Mouse (Mus musculus) forebrain, embryonic 16.5 days (tissue): Measurements from ENCODE around the gene Ren1. TPM values are rescaled to one million over a fixed set of nuclear protein-coding genes. Genes with fewer than 3 reads are reported as not detected.

Experiments
- ATAC-seq: fragments of 200-750 bp; cut with Nextera tagmentation; 2 replicates; pipeline ENCODE4 v1.8.0; 2017; ENCODE audit warnings: mild to moderate bottlenecking, moderate library complexity
- H3K27ac ChIP-seq: fragments of 300-500 bp; sonication (generic); 2 replicates; pipeline ENCODE4 v1.5.1; 2014; ENCODE audit warnings: low read length, control low read depth
- H3K27me3 ChIP-seq: fragments of 300-500 bp; sonication (generic); replicated peaks from 2 replicates; pipeline ENCODE4 v1.6.1; 2014; ENCODE audit warnings: low read length; ENCODE audit not compliant: control insufficient read depth, insufficient read depth
- H3K36me3 ChIP-seq: fragments of 300-500 bp; sonication (generic); 2 replicates; pipeline ENCODE4 v1.6.1; 2014; ENCODE audit not compliant: control insufficient read depth, insufficient read depth
- H3K4me1 ChIP-seq: fragments of 300-500 bp; sonication (generic); replicated peaks from 2 replicates; pipeline ENCODE4 v1.6.1; 2014; ENCODE audit warnings: low read length; ENCODE audit not compliant: control insufficient read depth, insufficient read depth
- H3K4me2 ChIP-seq: fragments of 300-500 bp; sonication (generic); 2 replicates; pipeline ENCODE4 v1.6.1; 2014; ENCODE audit warnings: mild to moderate bottlenecking, low read length, control low read depth
- H3K4me3 ChIP-seq: fragments of 300-500 bp; sonication (generic); replicated peaks from 2 replicates; pipeline ENCODE4 v1.5.1; 2014; ENCODE audit warnings: mild to moderate bottlenecking, low read length, control low read depth
- H3K9ac ChIP-seq: fragments of 300-500 bp; sonication (generic); replicated peaks from 2 replicates; pipeline ENCODE4 v1.6.1; 2014; ENCODE audit warnings: low read depth, low read length, control low read depth
- H3K9me3 ChIP-seq: fragments of 300-500 bp; sonication (generic); 2 replicates; pipeline ENCODE4 v1.6.1; 2016; ENCODE audit warnings: low read length; ENCODE audit not compliant: control insufficient read depth
- WGBS: fragments of 180-500 bp; shearing (Covaris S2); extraction: QIAGEN DNeasy Blood & Tissue Kit; methylation state at CpG from one replicate; pipeline ENCODE4 v1.1.7; 2014; 5-methylcytosine and 5-hydroxymethylcytosine counted together
- polyA plus RNA-seq: library from polyadenylated mRNA; unstranded; fragments of >200 nt; fragmentation: Nextera tagmentation; extraction: Ambion mirVana; gene quantifications from 2 replicates; pipeline ENCODE4 v1.2.1, GENCODE M21; 2015

The Ren1 gene
- polyA plus RNA-seq = 0.30 TPM in 1 of 2 replicates, not detected in the other

DNA sequence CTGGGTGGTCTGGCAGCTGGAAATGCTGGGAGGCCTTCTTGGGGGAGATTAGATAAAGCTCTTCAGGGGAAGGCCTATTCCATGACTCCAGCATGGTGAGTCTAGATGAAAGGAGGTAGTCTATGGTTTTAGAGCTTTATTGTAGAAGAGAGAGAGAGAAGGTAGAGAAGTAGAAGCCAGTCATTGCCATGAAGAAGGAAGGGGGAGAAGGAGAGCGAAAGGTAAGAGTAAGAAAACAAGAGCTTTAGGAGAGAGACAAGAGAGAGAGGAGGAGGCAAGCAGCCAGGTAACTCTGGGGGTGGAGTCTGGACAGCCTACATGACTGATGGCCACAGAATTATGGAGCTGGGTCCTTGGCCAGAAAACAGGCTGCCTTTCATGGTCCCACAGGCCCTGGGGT is at the start of gene Ren1:
Gene Ren1, plus strand, starts transcription at position 301 of the 400 bp plus-strand sequence.
- ATAC-seq = no peak
- 88% methylated on average over 1 of the region's 1 CpGs for WGBS
- no peak within 1 kb of the TSS for H3K9ac ChIP-seq
- H3K27me3 ChIP-seq = no peaks in the 10 kb centered on the region
- H3K36me3 ChIP-seq = no peaks in the 10 kb centered on the region
- no peak within 1 kb of the TSS for H3K4me2 ChIP-seq
- no peaks in the 10 kb centered on the region for H3K9me3 ChIP-seq
- peaks cover 10% of the 10 kb centered on the region for H3K4me1 ChIP-seq
- H3K4me3 ChIP-seq = no peak within 1 kb of the TSS
- no peak within 1 kb of the TSS for H3K27ac ChIP-seq

DNA sequence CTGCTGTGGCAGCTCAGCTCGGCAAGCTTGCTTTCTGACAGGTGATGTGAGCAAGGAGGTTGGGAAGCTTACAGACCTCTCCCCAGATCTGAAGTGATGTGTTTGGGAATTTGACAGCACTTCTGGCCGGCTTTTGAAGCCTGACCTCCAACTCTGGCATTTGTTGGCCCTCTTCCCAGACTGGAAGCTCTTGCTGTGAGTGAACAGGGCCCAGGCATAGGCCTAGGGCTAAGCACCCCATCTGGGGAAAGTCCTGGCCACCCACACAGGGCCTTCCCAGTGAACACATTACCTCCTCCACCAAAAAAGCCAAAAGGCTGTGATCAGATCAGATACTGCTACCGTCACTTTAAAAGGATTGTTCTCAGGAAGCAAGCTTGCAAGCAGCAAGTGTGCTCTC is 47.8 kb upstream of the Ren1 start:
- no peak overlapping the region for H3K4me3 ChIP-seq
- H3K9me3 ChIP-seq = no peaks in the 10 kb centered on the region
- no peak overlapping the region for H3K4me2 ChIP-seq
- H3K27ac ChIP-seq = no peak overlapping the region
- 20% methylated on average over 3 of the region's 3 CpGs for WGBS
- peaks cover 6% of the 10 kb centered on the region for H3K4me1 ChIP-seq
- no peaks in the 10 kb centered on the region for H3K27me3 ChIP-seq
- H3K36me3 ChIP-seq = no peaks in the 10 kb centered on the region
- ATAC-seq = 0 out of 2 replicates have a peak, but pooled peaks have one; percentile 39
- H3K9ac ChIP-seq = no peak overlapping the region

DNA sequence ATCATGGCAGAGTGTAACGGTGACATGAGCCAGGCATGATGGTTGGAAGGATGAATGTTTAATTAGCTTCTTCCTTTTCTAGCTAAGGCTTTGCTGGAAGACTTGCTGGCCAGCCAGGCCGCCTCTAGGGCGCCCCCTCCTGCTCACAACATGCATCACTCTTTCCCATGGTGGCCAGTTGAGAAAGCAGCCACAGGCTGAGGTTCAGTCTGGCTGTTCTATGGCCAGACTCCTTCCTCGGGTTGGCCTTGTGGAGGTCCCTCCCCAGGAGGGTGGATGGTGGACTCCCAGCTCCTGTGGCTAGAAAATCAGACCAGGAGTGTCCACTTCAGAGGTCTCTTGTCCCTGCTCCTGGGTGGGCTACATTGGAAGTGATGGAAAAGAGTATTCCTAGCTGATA is 43.5 kb upstream of the Ren1 start:
- 4% methylated on average over 4 of the region's 4 CpGs for WGBS
- H3K4me1 ChIP-seq = peaks cover 7% of the 10 kb centered on the region
- H3K9ac ChIP-seq = no peak overlapping the region
- H3K36me3 ChIP-seq = no peaks in the 10 kb centered on the region
- no peak overlapping the region for H3K27ac ChIP-seq
- no peak overlapping the region for H3K4me2 ChIP-seq
- no peaks in the 10 kb centered on the region for H3K27me3 ChIP-seq
- H3K9me3 ChIP-seq = no peaks in the 10 kb centered on the region
- H3K4me3 ChIP-seq = no peak overlapping the region
- ATAC-seq = 0 out of 2 replicates have a peak, but pooled peaks have one; percentile 21

DNA sequence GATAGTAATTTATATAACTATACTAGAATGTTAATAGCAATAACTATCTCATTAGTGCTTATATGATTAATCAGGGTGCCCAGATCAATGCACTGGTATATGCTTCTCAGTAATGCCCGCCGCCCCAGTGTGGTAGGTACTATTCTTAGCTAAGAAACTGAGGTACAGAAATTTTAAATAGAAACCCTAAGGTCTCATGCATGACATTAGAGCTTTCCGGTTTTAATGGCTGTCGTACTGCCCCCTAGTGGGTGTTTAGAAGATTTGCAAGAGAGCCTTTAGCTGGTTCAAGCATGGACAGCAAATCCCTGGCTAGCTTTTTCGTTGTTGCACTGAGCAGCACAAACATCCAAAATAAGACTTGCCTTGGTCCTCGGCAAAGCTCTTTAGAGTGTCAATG is 43.0 kb upstream of the Ren1 start:
- Histone ChIP-seq H3K9me3 (no peaks in the 10 kb centered on the region), H3K27me3 (no peaks in the 10 kb centered on the region), H3K4me3 (no peak overlapping the region), H3K9ac (no peak overlapping the region), H3K4me1 (peaks cover 10% of the 10 kb centered on the region), H3K4me2 (no peak overlapping the region), H3K36me3 (no peaks in the 10 kb centered on the region), H3K27ac (no peak overlapping the region)
- ATAC-seq = peak; percentile 9; the same call in 1 of the 2 replicates
- 14% methylated on average over 6 of the region's 6 CpGs for WGBS

DNA sequence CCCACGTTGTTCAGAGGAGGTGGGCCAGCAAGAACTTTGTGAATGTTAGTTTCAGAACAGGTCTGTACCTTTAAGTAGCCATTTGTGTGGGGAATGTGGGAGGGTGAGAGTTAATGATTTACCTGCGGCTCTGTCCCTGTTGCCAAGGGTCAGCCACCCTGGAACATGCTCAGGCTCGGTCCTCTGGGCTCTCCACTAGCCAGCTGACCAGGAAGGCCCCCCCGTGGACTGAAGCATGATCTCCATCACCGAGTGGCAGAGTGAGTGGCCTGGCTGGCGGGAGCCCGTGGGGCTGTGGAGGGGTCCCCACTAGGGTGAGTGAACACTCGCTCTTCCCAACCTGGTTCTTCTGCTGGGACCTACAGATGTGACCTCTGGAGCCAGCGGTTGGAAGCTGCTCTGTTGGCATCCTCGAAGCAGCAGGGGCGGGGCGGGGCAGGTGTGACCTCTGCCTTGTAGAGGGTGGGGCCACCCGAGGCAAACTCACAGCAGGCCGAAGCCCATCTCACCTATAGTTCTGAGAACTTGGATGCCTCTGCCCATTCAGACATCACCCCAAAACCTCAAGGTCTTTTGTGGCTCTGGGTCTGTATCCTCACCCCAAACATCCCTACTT is 40.5 kb upstream of the Ren1 start, which contains the start of gene Golt1a:
Gene Golt1a, plus strand, starts transcription at position 149 of the 616 bp plus-strand sequence.
- Histone ChIP-seq H3K4me3 (no peak within 1 kb of the TSS), H3K4me2 (no peak within 1 kb of the TSS), H3K36me3 (no peaks in the 10 kb centered on the region), H3K9me3 (no peaks in the 10 kb centered on the region), H3K4me1 (peaks cover 11% of the 10 kb centered on the region), H3K9ac (no peak within 1 kb of the TSS), H3K27ac (no peak within 1 kb of the TSS), H3K27me3 (no peaks in the 10 kb centered on the region)
- ATAC-seq = no peak
- WGBS = 73% methylated on average over 14 of the region's 14 CpGs

DNA sequence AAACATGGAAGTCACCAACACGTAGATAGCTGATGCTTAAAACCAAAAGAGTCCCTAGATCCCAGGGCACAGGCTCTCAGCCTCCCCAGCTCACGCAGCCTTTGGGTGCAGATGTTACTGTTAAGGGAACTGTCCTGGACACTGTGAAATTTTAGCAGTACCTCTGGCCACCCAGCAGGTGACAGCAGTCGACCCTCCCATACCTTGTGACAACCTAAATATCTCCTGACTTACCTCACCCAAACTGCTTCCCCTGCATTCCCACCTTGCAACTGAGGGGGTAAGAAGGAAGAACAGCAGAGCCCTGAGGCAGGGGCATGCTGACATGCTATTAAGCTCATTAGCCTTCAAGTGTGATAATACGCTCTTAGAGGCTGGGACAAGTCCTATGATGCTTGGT is 39.1 kb upstream of the Ren1 start:
- Histone ChIP-seq H3K9ac (no peak overlapping the region), H3K4me2 (no peak overlapping the region), H3K36me3 (no peaks in the 10 kb centered on the region), H3K9me3 (no peaks in the 10 kb centered on the region), H3K27ac (no peak overlapping the region), H3K27me3 (no peaks in the 10 kb centered on the region), H3K4me1 (peaks cover 11% of the 10 kb centered on the region), H3K4me3 (no peak overlapping the region)
- no peak for ATAC-seq
- whole genome bisulfite sequencing = 57% methylated on average over 4 of the region's 4 CpGs

DNA sequence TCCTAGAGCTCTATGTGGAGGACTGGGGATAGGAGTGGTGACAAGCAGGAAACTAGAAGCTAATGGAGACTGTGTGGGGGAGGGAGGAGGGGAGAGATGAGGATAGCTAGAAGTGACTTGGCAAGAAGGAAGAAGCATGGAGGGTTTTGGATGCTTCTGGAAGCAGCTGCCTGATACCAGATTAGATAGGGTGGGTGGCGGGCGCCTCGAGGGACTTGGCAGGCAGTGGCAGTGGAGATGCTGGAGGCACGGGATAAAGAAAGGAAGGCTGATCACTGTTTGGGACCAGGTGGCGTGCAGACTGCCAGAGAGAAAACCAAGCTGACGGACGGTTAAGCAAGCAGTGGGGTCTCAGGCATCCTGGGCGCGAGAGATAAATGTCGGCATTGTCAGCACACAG is 38.4 kb upstream of the Ren1 start:
- no peak overlapping the region for H3K9ac ChIP-seq
- H3K4me3 ChIP-seq = no peak overlapping the region
- H3K4me1 ChIP-seq = peaks cover 10% of the 10 kb centered on the region
- peak overlapping the region; percentile 6; the same call in 1 of the 2 replicates for H3K27ac ChIP-seq
- 7% methylated on average over 10 of the region's 10 CpGs for WGBS
- ATAC-seq = peak; percentile 85
- H3K27me3 ChIP-seq = no peaks in the 10 kb centered on the region
- no peaks in the 10 kb centered on the region for H3K9me3 ChIP-seq
- peak overlapping the region; percentile 6 for H3K4me2 ChIP-seq
- no peaks in the 10 kb centered on the region for H3K36me3 ChIP-seq

DNA sequence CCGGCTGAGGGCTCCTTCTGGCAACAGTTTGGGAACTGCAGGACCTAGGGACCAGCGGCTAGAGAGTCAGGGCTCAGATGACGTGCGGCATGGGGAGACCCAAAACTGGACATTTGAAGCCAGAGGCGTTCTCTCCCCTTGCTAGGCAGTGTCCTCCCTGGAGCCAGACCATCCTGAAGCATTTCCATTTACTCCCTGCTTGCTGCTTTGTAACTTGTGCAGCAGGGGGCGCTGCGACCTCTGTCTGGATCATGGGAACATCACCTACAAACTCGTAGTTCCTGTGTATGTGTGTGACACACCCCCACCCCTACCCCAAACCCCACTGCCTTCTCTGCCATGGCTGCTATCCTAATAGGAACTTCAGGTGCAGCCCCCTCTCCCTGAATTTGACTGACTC is 35.9 kb upstream of the Ren1 start:
- 23% methylated on average over 8 of the region's 8 CpGs for WGBS
- Histone ChIP-seq H3K4me3 (no peak overlapping the region), H3K9me3 (no peaks in the 10 kb centered on the region), H3K27me3 (no peaks in the 10 kb centered on the region), H3K27ac (no peak overlapping the region), H3K4me1 (peaks cover 9% of the 10 kb centered on the region), H3K4me2 (no peak overlapping the region), H3K36me3 (no peaks in the 10 kb centered on the region), H3K9ac (no peak overlapping the region)
- no peak for ATAC-seq

DNA sequence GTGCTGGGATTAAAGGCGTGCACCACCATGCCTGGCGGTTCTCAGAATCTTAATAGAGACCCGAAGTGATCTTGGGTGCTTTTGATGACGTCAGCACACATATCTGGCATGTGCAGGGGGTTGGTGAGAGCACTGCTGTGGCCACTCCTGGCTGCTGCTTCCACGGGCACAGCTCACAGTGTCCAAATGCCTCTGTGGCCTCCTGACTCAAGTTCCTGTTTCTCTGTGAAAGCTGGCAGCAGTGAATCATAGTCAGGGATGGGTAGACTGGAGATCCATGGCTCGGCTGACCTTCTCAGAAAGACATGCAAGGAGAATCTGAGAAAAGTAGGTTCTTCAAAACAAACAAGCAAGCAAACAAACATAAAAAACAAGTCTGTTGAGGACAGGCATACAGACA is 34.5 kb upstream of the Ren1 start:
- Histone ChIP-seq H3K27me3 (no peaks in the 10 kb centered on the region), H3K36me3 (no peaks in the 10 kb centered on the region), H3K9me3 (no peaks in the 10 kb centered on the region), H3K27ac (no peak overlapping the region), H3K4me3 (no peak overlapping the region), H3K9ac (no peak overlapping the region), H3K4me1 (peaks cover 9% of the 10 kb centered on the region), H3K4me2 (no peak overlapping the region)
- 88% methylated on average over 6 of the region's 6 CpGs for WGBS
- ATAC-seq = no peak

DNA sequence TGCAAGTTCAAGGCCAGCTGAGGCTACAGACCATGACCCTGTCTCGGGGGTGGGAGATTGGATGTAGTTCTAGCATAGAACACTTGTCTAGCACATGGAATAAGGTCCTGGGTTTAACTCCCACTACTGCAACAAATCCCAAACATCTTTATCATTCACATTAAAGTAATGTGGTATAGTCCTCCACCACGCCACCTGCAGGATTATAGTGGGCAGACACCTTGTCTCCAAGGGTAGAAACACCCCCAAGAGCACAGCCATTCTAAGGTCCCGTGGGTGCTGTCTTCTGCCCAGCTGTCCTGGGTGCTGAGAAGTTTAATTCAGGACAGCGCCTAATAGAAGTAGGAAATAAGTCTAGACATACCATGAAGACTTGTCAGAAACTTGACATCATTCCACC is 33.7 kb upstream of the Ren1 start:
- Histone ChIP-seq H3K36me3 (no peaks in the 10 kb centered on the region), H3K27ac (no peak overlapping the region), H3K4me1 (peaks cover 12% of the 10 kb centered on the region), H3K4me3 (no peak overlapping the region), H3K4me2 (no peak overlapping the region), H3K9ac (no peak overlapping the region), H3K27me3 (no peaks in the 10 kb centered on the region), H3K9me3 (no peaks in the 10 kb centered on the region)
- no peak for ATAC-seq
- 84% methylated on average over 4 of the region's 4 CpGs for WGBS
